ENCODE assay signal across 9 mouse cellular contexts in the genomic region with DNA sequence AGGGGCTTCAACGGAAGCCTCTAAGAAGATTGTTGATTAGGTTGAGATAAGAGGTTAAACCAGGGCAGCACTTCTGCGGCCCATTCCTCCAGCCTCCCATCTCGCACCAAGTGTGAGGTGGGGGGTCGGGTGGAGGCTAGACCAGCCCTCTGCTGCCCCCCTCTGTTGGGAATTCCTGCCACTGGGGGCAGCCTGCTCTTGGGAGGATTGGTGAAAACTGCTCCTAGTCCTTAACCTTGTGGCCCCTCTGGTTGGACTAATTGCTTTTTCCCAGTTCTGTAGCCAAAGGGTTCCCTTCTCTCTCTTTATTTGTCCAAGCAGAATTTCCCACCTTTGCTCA.
DNase-seq lines count a peak whose midpoint lies in the region; ATAC-seq and TF ChIP-seq lines count a peak whose summit lies in the region.
"Had no signal": no experiment of that assay in that cellular context is flagged by ENCODE, and none has a peak within 500 bp of the region (broad histone marks: within the 10 kb centered on the region; RNA-seq: fewer than 3 reads in every experiment).

No protein-coding gene starts in this region.

- no peak overlapping the region for H3K9ac ChIP-seq in heart, postnatal 0 days (replicated peaks; ENCODE audit: low read depth, low read length)
- H3K9ac ChIP-seq in lung, postnatal 0 days (replicated peaks; ENCODE audit: low read depth), result no peak overlapping the region
- H3K9ac ChIP-seq: embryonic facial prominence, embryonic 15.5 days had no signal

- TF ChIP-seq EP300 in heart, postnatal 0 days (IDR thresholded peaks at IDR 0.05; ENCODE audit: low read depth), result no peak
- TF ChIP-seq EP300 in lung, postnatal 0 days (IDR thresholded peaks at IDR 0.05), result no peak

- no peak for ATAC-seq in heart, postnatal 0 days (ENCODE audit: insufficient read depth, low read depth)
- ATAC-seq in lung, postnatal 0 days, result no peak
- no peak for ATAC-seq in activated CD4-positive, CD25-positive, alpha-beta regulatory T cell, adult 4 months
- ATAC-seq in inflammation-experienced regulatory T-cells, adult 6 months, result no peak

- peaks cover 48% of the 10 kb centered on the region for H3K27me3 ChIP-seq in heart, postnatal 0 days (ENCODE audit: control insufficient read depth, insufficient read depth, low read length)
- 0 out of 2 replicates have a peak, but pooled peaks cover 13% of the 10 kb centered on the region for H3K27me3 ChIP-seq in lung, postnatal 0 days (replicated peaks; ENCODE audit: insufficient read depth, low read length)

- H3K9me3 ChIP-seq in heart, postnatal 0 days (replicated peaks; ENCODE audit: control insufficient read depth, low read length), result no peaks in the 10 kb centered on the region
- no peaks in the 10 kb centered on the region for H3K9me3 ChIP-seq in lung, postnatal 0 days (ENCODE audit: low read length)
- H3K9me3 ChIP-seq: embryonic facial prominence, embryonic 15.5 days had no signal

- DNase-seq in adrenal gland, postnatal 10 days, result peak; percentile 47
- no peak for DNase-seq in adrenal gland, adult 2 months
- DNase-seq in left cerebral cortex, postnatal 4 days, result peak; percentile 38
- DNase-seq in left cerebral cortex, adult 18-20 months (ENCODE audit: low spot score in 2 of 2), result no peak
- no peak for DNase-seq in heart, postnatal 0 days (ENCODE audit: low spot score)
- no peak for DNase-seq in lung, postnatal 0 days (ENCODE audit: low spot score)

- peak overlapping the region; percentile 32; the same call in 1 of the 2 replicates for H3K4me2 ChIP-seq in heart, postnatal 0 days (ENCODE audit: low read depth, low read length)
- H3K4me2 ChIP-seq in lung, postnatal 0 days (replicated peaks; ENCODE audit: low read depth, low read length), result no peak overlapping the region
- H3K4me2 ChIP-seq: embryonic facial prominence, embryonic 15.5 days had no signal

- peak; percentile 54 for TF ChIP-seq CTCF in heart, postnatal 0 days (IDR thresholded peaks at IDR 0.05; ENCODE audit: low read depth)
- TF ChIP-seq CTCF in lung, postnatal 0 days (IDR thresholded peaks at IDR 0.05), result peak; percentile 74

- H3K4me3 ChIP-seq in heart, postnatal 0 days (ENCODE audit: low read depth, low read length), result no peak overlapping the region
- H3K4me3 ChIP-seq in lung, postnatal 0 days (ENCODE audit: low read depth, low read length), result no peak overlapping the region
- H3K4me3 ChIP-seq: embryonic facial prominence, embryonic 15.5 days had no signal

- WGBS in heart, postnatal 0 days, result 11% methylated on average over 4 of the region's 4 CpGs
- WGBS in lung, postnatal 0 days, result 16% methylated on average over 4 of the region's 4 CpGs

- no peaks in the 10 kb centered on the region for H3K4me1 ChIP-seq in heart, postnatal 0 days (ENCODE audit: control insufficient read depth, insufficient read depth)
- no peaks in the 10 kb centered on the region for H3K4me1 ChIP-seq in lung, postnatal 0 days (ENCODE audit: insufficient read depth, low read depth, low read length)

- no peak overlapping the region for H3K27ac ChIP-seq in heart, postnatal 0 days (ENCODE audit: low read depth)
- no peak overlapping the region for H3K27ac ChIP-seq in lung, postnatal 0 days (ENCODE audit: low read length)
- H3K27ac ChIP-seq: embryonic facial prominence, embryonic 15.5 days had no signal

- intact Hi-C loops in left cerebral cortex, postnatal 4 days (cut with DNase I), result no loop called here

- no peaks in the 10 kb centered on the region for H3K36me3 ChIP-seq in heart, postnatal 0 days (replicated peaks; ENCODE audit: control insufficient read depth, insufficient read depth, low read length)
- no peaks in the 10 kb centered on the region for H3K36me3 ChIP-seq in lung, postnatal 0 days (ENCODE audit: insufficient read depth, low read length)
- H3K36me3 ChIP-seq: embryonic facial prominence, embryonic 15.5 days had no signal

Comparison
In these comparisons a context has a peak if more than half of its experiments do, and no peak if none do; other contexts are left out.
1. DNase-seq: peak in adrenal gland, postnatal 10 days (single experiment) and left cerebral cortex, postnatal 4 days (single experiment); none in adrenal gland, adult 2 months (single experiment), left cerebral cortex, adult 18-20 months (0 of 2), heart, postnatal 0 days (single experiment) and lung, postnatal 0 days (single experiment).